Mouse (Mus musculus) CD4-positive naive resting alpha-beta T cell, adult 76 days (primary cell): ENCODE measurements around the gene Sec23a. TPM values are rescaled to one million over a fixed set of nuclear protein-coding genes. Genes with fewer than 3 reads are reported as not detected.

Experiments
- total RNA-seq: library from RNA; stranded (reverse); gene quantifications from one replicate; pipeline ENCODE4 v1.2.4, GENCODE M21; 2023

The Sec23a gene
- 21.9 TPM for total RNA-seq

DNA sequence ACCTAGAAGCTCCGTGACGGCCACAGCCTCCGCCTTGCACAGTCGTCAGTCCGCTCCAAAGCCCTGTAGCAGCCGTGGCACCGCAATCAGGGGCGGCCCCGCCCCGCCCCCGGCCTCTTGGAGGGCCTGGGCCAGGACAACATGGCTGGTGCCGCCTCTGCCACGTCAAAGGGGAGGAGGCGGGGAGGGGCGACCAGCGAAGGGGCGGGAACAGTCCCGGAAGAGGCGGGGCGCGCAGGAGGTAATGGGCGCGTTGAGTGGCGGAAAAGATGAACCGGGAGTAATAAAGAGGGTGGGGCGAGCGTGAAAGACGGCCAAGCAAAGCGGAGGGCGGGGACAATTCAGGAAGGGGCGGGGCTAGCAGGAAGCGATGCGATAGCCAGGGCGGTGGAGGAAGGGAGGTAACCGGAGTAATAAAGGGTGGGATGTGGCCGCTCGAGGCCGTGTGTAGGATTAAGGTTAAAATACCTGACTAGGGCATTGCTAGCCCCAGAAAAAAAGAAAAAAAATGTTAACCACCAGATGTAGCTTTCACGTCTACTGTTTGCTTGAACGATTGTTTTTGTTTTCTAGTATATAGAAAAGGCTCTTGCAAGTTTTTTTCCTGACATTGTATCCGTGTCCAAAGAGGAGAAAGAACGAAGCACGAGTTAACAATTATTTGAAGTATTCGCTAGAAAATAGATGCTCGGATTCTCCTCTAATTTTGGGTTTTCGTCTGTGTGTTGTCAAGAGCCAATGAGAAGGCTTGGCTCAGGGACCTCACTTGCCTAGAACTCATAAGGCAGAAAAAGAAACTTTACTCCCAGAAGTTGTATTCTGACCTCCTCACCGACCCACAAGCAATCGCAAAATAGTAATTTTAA is at the start of gene Sec23a:
TSS of gene Sec23a (minus strand) at position 174 of the 866 bp plus-strand sequence.

DNA sequence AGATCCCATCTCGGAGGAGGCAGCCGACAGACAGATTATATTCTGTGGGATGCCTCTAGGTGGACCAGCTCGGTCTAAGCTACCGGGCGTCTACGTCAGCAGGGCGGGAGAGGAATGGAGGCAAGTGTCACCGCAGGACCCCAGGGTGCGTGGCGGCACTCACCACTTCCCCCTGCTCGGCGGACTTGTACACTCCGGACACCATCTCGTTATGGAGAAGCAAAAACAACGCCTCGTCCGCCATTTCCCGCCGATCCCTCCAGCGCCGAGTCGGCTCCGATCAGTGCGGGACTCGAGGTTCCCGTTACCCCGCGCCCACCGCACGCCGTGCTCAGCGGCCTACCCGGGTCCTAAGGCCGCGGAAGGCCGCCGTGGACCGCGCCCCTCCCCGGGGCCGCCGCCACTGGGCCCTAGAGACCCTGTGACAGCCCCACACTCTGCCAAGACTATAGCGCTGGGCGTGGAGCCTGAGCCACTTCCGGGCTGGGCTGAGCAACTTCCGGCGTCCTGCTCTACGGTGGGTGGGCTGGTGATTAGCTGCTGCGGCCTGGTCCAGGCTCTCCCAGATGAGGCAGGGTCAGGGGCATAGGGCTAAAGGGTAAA is 49.3 kb upstream of the Sec23a start, which contains the start of gene Trappc6b:
TSS of gene Trappc6b (minus strand) at position 480 of the 603 bp plus-strand sequence.

DNA sequence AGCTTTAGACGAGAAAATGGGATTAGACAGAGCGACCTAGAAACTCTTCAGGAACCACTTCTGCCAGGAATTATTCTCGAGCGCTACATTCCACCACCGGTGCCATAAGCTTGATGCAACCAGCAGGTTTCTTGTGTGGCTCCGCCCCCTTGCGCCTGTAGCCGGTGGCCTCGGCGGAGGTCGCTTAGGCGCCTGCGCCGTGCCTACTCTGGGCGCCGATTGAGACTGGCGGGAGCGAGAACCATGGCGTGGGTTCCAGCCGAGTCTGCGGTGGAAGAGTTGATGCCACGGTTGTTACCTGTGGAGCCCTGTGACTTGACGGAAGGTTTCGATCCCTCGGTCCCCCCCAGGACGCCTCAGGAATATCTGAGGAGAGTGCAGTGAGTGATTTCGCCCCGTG is 1.4 kb upstream of the Sec23a start, which contains the start of gene Gemin2:
TSS of gene Gemin2 (plus strand) at position 160 of the 400 bp plus-strand sequence.

Other genes with a start within 250 kb of the Sec23a start
- gene Gemin2, start 1.4 kb upstream of the Sec23a start, total RNA-seq = 10.1 TPM
- 58.8 TPM for gene Trappc6b, start 49.5 kb upstream of the Sec23a start, total RNA-seq
- gene Pnn, start 54.9 kb upstream of the Sec23a start, total RNA-seq = 79.6 TPM
- 141 TPM for gene Mia2, start 83.8 kb upstream of the Sec23a start, total RNA-seq
- 97.9 TPM for gene Fbxo33, start 207.7 kb upstream of the Sec23a start, total RNA-seq